Mouse (Mus musculus): Measurements from ENCODE around the gene Pcmt1.
A peak's percentile ranks its signal among the peaks of the same experiment; 100 is the strongest.

DNA sequence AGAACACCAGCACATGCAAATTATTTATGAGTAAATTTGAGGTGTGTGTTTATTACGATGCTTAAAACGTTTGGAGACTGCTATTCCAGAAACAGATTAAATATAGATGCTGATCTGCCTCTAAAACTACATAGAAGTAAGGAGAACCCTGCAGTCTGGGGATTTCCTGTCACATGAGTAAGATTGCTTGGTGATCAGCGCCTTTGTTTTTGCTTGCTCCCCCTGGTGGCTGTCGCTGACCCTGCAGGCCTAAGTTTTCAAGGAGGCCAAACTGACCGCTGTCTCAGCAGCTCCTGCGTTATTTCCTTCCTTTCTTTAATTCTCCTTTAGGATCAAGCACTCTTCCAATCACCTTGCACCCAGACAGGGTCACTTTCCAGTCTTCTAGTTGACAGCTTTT lies 80.3 kb downstream of the Pcmt1 start:
- no peak for TF ChIP-seq POLR2A (IDR thresholded peaks at IDR 0.05; ENCODE audit: low read depth, low read length)
- peak; percentile 91; the same call in 1 of the 2 replicates for TF ChIP-seq CTCF (IDR thresholded peaks at IDR 0.05; ENCODE audit: extremely low read depth, insufficient read depth, insufficient read length, insufficient replicate concordance)
